Mouse (Mus musculus) testis, adult 2 months (tissue): Measurements from ENCODE around the gene Cbx8. TPM values are rescaled to one million over a fixed set of nuclear protein-coding genes. Genes with fewer than 3 reads are reported as not detected.

ENCODE experiments used
- H3K27ac ChIP-seq: fragments of 200-500 bp; 2 replicates; pipeline ENCODE4 v1.5.1; 2012; ENCODE audit warnings: low read depth, low read length; ENCODE audit not compliant: control insufficient read depth, insufficient read depth
- H3K27me3 ChIP-seq: fragments of 200-500 bp; 2 replicates; pipeline ENCODE4 v1.6.1; 2012; ENCODE audit warnings: mild to moderate bottlenecking, low read length, moderate library complexity; ENCODE audit not compliant: control insufficient read depth, insufficient read depth
- H3K36me3 ChIP-seq: fragments of 200-500 bp; 2 replicates; pipeline ENCODE4 v1.6.1; 2012; ENCODE audit warnings: mild to moderate bottlenecking, low read length; ENCODE audit not compliant: control insufficient read depth, insufficient read depth
- H3K4me1 ChIP-seq: fragments of 200-500 bp; 2 replicates; pipeline ENCODE4 v1.6.1; 2012; ENCODE audit warnings: low read length; ENCODE audit not compliant: control insufficient read depth, insufficient read depth
- H3K4me3 ChIP-seq: fragments of 200-500 bp; 2 replicates; pipeline ENCODE4 v1.5.1; 2012; ENCODE audit warnings: low read depth, mild to moderate bottlenecking, low read length, moderate library complexity, mixed read lengths; ENCODE audit not compliant: control insufficient read depth
- CTCF ChIP-seq: fragments of 200-500 bp; IDR thresholded peaks from 2 replicates; pipeline ENCODE4 v1.5.1; 2012; ENCODE audit warnings: low read depth, mild to moderate bottlenecking, inconsistent platforms, low read length, moderate library complexity; ENCODE audit not compliant: control insufficient read depth, insufficient read depth, insufficient replicate concordance
- POLR2A ChIP-seq: fragments of 200-500 bp; IDR thresholded peaks from 2 replicates; pipeline ENCODE4 v1.6.1; 2012; ENCODE audit warnings: low read depth, mild to moderate bottlenecking, inconsistent platforms, low read length, moderate library complexity; ENCODE audit not compliant: control insufficient read depth
- polyA plus RNA-seq: library from polyadenylated mRNA; depleted of rRNA; stranded (reverse); fragments of >200 nt; gene quantifications from 2 replicates; pipeline ENCODE4 v1.2.3, GENCODE M21; 2012

The Cbx8 gene
- polyA plus RNA-seq, 1 experiment = 0.53 TPM

DNA sequence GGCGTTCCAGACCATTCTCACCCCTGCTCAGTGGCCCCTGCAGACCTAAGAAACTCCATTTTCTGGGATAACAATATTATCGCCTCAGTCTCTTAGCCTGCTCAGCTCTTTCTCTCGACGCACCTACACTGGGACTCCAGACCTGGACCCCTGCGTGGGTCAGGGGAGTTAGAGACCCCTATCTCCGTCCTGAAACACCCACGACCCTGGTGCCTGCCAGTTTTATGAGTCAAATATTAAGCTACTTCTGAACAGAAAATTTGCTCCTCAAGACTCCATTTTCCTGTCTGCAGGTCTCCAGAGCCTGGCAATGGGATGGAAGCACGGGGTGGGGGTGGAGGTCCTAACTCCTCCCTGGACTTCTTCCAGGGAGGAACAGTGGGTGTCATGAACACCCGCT, 16.5 kb upstream of the Cbx8 start:
- H3K36me3 ChIP-seq = no peaks in the 10 kb centered on the region
- H3K27ac ChIP-seq = peak overlapping the region; percentile 0; the same call in 1 of the 2 replicates
- TF ChIP-seq CTCF = no peak
- TF ChIP-seq POLR2A = no peak
- H3K4me3 ChIP-seq = peak overlapping the region; percentile 80
- H3K27me3 ChIP-seq = peaks cover 6% of the 10 kb centered on the region
- peaks cover 48% of the 10 kb centered on the region for H3K4me1 ChIP-seq

DNA sequence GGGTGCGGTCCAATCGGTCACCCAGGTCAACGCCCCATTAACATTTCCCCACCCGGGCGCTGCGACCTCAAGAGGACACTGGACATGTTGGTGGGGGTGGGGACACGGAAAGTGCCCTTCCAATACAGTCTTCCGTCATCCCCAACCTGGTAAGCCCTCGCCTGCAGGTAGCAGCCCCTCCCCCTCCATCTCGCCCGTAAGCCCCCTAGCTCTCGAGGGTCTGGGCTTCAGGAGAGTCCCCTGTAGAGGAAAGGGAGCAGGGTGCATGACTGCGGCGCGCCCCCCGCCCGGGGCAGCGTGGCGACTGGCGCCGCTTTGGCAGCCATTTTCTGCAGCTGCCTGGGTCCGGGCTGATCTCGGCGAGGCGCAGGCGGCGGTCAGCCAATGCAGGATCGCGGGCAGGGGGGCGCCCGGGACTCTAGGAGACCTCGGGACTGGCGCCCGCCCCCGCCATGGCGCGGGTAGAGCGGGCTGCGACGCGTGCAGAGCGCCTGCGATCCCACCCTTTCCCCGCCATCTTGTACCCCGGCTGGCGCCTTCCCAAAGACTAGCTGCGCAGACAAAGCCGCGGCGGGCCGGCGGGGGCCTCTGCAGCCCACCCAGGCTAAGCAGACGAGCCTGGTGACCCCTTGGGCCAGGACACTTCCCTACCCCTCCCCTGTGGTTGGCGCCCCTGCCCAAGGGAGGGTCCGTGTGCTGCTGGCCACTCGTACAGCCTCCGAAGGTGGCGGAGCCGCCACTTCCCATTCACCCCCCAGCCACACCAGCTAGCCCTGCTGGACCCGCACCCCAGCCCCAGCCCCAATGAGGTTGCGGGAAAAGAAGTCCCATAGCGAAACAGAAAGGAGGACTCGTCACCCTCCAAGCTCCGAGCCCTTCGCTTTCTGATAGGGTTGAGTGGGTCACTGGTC, 15.8 kb upstream of the Cbx8 start:
- no peaks in the 10 kb centered on the region for H3K36me3 ChIP-seq
- TF ChIP-seq CTCF = no peak
- no peak for TF ChIP-seq POLR2A
- H3K27me3 ChIP-seq = peaks cover 6% of the 10 kb centered on the region
- H3K4me3 ChIP-seq = peak overlapping the region; percentile 80
- peak overlapping the region; percentile 0 for H3K27ac ChIP-seq
- H3K4me1 ChIP-seq = peaks cover 48% of the 10 kb centered on the region

DNA sequence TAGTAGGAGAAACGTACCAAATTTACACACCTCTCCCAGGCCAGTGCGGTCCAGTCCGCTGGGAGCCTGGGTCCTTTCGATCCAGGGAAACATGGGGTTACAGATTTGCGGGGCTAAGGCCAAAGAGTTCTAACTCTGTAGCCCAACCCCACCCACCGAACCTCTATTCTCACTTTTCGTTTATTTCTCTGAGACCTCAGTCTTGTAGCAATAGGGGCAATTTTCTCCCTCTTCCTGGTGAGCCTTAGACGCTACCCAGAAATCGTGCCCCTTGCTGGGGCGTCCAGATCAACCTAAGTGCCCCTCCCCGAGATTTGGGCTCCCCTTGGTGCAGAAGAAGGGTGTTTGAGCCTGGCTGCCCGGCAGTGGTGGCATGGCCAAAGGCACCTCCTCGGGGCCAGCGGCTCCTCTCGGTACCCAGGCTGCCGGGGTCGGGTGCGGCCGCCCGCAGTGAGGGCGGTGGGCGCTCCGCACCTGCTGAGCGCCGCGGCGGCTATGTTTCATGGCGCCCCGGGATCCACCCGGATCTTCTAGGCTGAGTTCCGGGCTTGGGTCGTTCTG, 14.9 kb upstream of the Cbx8 start:
- Histone ChIP-seq H3K4me3 (peak overlapping the region; percentile 29; the same call in 1 of the 2 replicates), H3K36me3 (no peaks in the 10 kb centered on the region), H3K27ac (no peak overlapping the region), H3K27me3 (peaks cover 6% of the 10 kb centered on the region), H3K4me1 (peaks cover 48% of the 10 kb centered on the region)
- TF ChIP-seq CTCF (no peak), POLR2A (no peak)

- peak overlapping the region; percentile 33 for H3K4me3 ChIP-seq
- TF ChIP-seq POLR2A = no peak
- peak; percentile 33; the same call in 1 of the 2 replicates for TF ChIP-seq CTCF
- no peaks in the 10 kb centered on the region for H3K36me3 ChIP-seq
- peaks cover 48% of the 10 kb centered on the region for H3K4me1 ChIP-seq
- no peak overlapping the region for H3K27ac ChIP-seq
- peaks cover 6% of the 10 kb centered on the region for H3K27me3 ChIP-seq
Observed at GRCm38 (mm10) chr11:119054351-119055345, 13.9 kb upstream of the Cbx8 start.

- peaks cover 47% of the 10 kb centered on the region for H3K4me1 ChIP-seq
- H3K27ac ChIP-seq = no peak overlapping the region
- peak overlapping the region; percentile 33 for H3K4me3 ChIP-seq
- TF ChIP-seq POLR2A (no peak), CTCF (no peak)
- H3K27me3 ChIP-seq = peaks cover 6% of the 10 kb centered on the region
- no peaks in the 10 kb centered on the region for H3K36me3 ChIP-seq
Observed at GRCm38 (mm10) chr11:119053738-119054350, 13.1 kb upstream of the Cbx8 start.

- TF ChIP-seq POLR2A (no peak), CTCF (no peak)
- peaks cover 41% of the 10 kb centered on the region for H3K4me1 ChIP-seq
Observed at GRCm38 (mm10) chr11:119053257-119053670, 12.5 kb upstream of the Cbx8 start.

More at GRCm38 (mm10) chr11:119053257-119053670, 12.5 kb upstream of the Cbx8 start:
- H3K4me3 ChIP-seq = peak overlapping the region; percentile 56
- H3K27ac ChIP-seq = peak overlapping the region; percentile 43; the same call in 1 of the 2 replicates
- no peaks in the 10 kb centered on the region for H3K36me3 ChIP-seq
- peaks cover 6% of the 10 kb centered on the region for H3K27me3 ChIP-seq
